20 mouse cellular contexts compared by ENCODE assay signal in genomic region chr14:31896500-31896899, GRCm38 (mm10).
DNase-seq lines count a peak whose midpoint lies in the region; ATAC-seq and TF ChIP-seq lines count a peak whose summit lies in the region.
"Had no signal": no experiment of that assay in that cellular context is flagged by ENCODE, and none has a peak within 500 bp of the region (broad histone marks: within the 10 kb centered on the region; RNA-seq: fewer than 3 reads in every experiment).

No protein-coding gene starts in this region.

- no peaks in the 10 kb centered on the region for H3K36me3 ChIP-seq in midbrain, postnatal 0 days (ENCODE audit: insufficient read depth, low read length)
- H3K36me3 ChIP-seq: embryonic facial prominence, embryonic 12.5 days; heart, embryonic 13.5 days; hindbrain, embryonic 13.5 days; intestine, embryonic 15.5 days had no signal

- H3K9ac ChIP-seq in midbrain, postnatal 0 days (replicated peaks; ENCODE audit: low read length, poor library complexity, severe bottlenecking): no peak overlapping the region
- H3K9ac ChIP-seq: embryonic facial prominence, embryonic 12.5 days; heart, embryonic 13.5 days; hindbrain, embryonic 13.5 days; intestine, embryonic 15.5 days had no signal

- no peaks in the 10 kb centered on the region for H3K4me1 ChIP-seq in midbrain, postnatal 0 days (ENCODE audit: insufficient read depth, low read length)

- DNase-seq in embryo, embryonic 10 days (ENCODE audit: low spot score): peak; percentile 55
- DNase-seq in embryo, embryonic 10.5 days (ENCODE audit: low spot score): no peak
- DNase-seq in kidney, postnatal 10 days: peak; percentile 15
- no peak for DNase-seq in kidney, postnatal 25 days
- peak; percentile 70 for DNase-seq in R1 (ENCODE audit: low read depth, low spot score)
- peak; percentile 50 for DNase-seq in mesoderm, embryonic 11.5 days (ENCODE audit: low read depth, low spot score)
- DNase-seq in adrenal gland, postnatal 10 days: no peak
- DNase-seq in midbrain, postnatal 0 days (ENCODE audit: low spot score): no peak
- DNase-seq: adrenal gland, postnatal 25 days; cerebellum, adult 18-20 months; cerebellum, adult 9-11 months; gastrocnemius, postnatal 10 days; heart, adult 2 months; kidney, adult 18-20 months had no signal

- H3K9me3 ChIP-seq in midbrain, postnatal 0 days (ENCODE audit: low read length): no peaks in the 10 kb centered on the region
- H3K9me3 ChIP-seq: embryonic facial prominence, embryonic 12.5 days; heart, embryonic 13.5 days; hindbrain, embryonic 13.5 days; intestine, embryonic 15.5 days had no signal

- no peak for ATAC-seq in midbrain, postnatal 0 days (ENCODE audit: low FRiP score)
- ATAC-seq: activated CD4-positive, CD25-positive, alpha-beta regulatory T cell, adult 4 months; forebrain, embryonic 16.5 days; intestine, embryonic 15.5 days had no signal

- H3K4me2 ChIP-seq in midbrain, postnatal 0 days (ENCODE audit: low read depth, low read length, poor library complexity, severe bottlenecking): no peak overlapping the region
- H3K4me2 ChIP-seq: embryonic facial prominence, embryonic 12.5 days; heart, embryonic 13.5 days; hindbrain, embryonic 13.5 days; intestine, embryonic 15.5 days had no signal

- H3K27me3 ChIP-seq in midbrain, postnatal 0 days (ENCODE audit: insufficient read depth, low read length): no peaks in the 10 kb centered on the region
- H3K27me3 ChIP-seq: embryonic facial prominence, embryonic 12.5 days; heart, embryonic 13.5 days; hindbrain, embryonic 13.5 days; intestine, embryonic 15.5 days had no signal

- WGBS in midbrain, postnatal 0 days: 70% methylated on average over 1 of the region's 1 CpGs

- H3K4me3 ChIP-seq in midbrain, postnatal 0 days (ENCODE audit: low read depth, low read length): no peak overlapping the region
- H3K4me3 ChIP-seq: embryonic facial prominence, embryonic 12.5 days; heart, adult 2 months; heart, embryonic 13.5 days; hindbrain, embryonic 13.5 days; intestine, embryonic 15.5 days had no signal

- TF ChIP-seq CTCF in midbrain, postnatal 0 days (IDR thresholded peaks at IDR 0.05): no peak

- no peak overlapping the region for H3K27ac ChIP-seq in midbrain, postnatal 0 days (ENCODE audit: low read depth, low read length)
- H3K27ac ChIP-seq: embryonic facial prominence, embryonic 12.5 days; heart, adult 2 months; heart, embryonic 13.5 days; hindbrain, embryonic 13.5 days; intestine, embryonic 15.5 days had no signal

Comparison
In these comparisons a context has a peak if more than half of its experiments do, and no peak if none do; other contexts are left out.
1. DNase-seq: peak in embryo, embryonic 10 days (single experiment), kidney, postnatal 10 days (single experiment), R1 (single experiment) and mesoderm, embryonic 11.5 days (single experiment); none in embryo, embryonic 10.5 days (single experiment), kidney, postnatal 25 days (0 of 2), adrenal gland, postnatal 10 days (single experiment) and midbrain, postnatal 0 days (single experiment).